Mouse (Mus musculus) urinary bladder, postnatal 36 days (tissue): Measurements from ENCODE around the gene Tex9.
"Not testable (repeated sequence)": the region's sequence is repeated elsewhere in the genome, so short reads cannot be mapped to it uniquely, and the experiment has no call there.

Experiments
- DNase-seq, 2 experiments: peaks; one replicate each; pipeline ENCODE4 v3.0.0; 2022; ENCODE audit warnings: low spot score in 2 of 2, mixed read lengths in 1 of 2

Gene Tex9

DNA sequence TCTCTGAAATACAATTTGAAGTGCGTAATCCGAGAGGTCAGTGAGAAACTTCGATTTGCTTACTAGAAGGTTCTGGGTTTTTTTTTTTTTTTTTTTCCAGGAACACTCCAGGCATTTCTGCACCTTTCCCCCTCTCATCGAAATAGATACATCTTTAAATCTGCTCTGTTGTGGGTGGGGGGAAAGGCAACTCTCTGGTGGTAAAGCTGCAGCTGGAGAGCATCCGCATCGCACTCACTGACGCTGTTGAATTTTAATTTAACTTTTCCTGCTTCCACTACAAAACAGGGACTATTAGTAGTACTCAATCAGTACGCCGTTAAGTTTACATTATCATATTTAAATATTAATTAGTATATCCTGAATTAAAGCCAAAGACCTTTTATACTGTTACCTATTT lies 53.3 kb downstream of the Tex9 start:
- DNase-seq: no peak

GRCm38 (mm10) chr9:72437822-72438701 lies 54.0 kb downstream of the Tex9 start, which contains the start of gene Mns1:
Gene Mns1 (plus strand): TSS chr9:72438011.
- DNase-seq: peak; percentile 89 to 94

DNA sequence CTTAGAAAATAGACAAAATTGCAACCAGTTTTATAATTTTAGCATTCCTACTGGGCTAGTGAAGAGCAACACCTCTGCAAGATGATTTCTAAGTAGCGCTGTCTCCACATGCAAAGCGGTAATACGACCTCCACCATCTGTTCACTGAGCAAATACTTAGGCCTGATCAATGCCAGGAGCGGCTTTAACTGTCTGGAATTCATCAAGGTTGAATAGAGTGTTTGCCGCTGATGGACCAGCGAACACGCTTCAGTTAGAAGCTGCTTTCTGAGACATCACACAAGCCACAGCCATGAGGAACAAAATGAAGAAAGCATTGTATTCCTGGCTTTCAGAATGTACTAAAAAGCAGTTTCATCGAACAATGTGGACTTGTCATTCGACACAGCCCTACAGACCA lies 57.1 kb downstream of the Tex9 start:
- DNase-seq: no peak

DNA sequence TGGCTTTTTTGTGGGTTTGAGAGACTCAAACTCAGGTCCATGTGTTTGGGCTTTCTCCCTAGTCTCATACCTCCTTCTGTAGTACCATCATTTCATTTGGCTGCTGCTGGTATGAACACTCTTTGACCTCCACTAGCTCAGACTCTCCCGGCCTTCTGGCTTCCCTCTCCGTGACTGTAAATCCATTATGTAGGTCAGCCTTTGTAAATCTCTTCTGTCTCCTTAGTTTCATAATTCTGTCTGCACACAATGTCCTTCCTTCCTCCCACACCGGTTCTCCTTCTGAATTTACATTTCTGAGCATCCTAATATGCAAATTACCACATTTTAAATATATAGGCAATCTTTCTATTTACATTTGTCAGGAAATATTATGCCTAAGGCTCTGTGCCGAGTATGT lies 64.2 kb downstream of the Tex9 start:
- no peak for DNase-seq

DNA sequence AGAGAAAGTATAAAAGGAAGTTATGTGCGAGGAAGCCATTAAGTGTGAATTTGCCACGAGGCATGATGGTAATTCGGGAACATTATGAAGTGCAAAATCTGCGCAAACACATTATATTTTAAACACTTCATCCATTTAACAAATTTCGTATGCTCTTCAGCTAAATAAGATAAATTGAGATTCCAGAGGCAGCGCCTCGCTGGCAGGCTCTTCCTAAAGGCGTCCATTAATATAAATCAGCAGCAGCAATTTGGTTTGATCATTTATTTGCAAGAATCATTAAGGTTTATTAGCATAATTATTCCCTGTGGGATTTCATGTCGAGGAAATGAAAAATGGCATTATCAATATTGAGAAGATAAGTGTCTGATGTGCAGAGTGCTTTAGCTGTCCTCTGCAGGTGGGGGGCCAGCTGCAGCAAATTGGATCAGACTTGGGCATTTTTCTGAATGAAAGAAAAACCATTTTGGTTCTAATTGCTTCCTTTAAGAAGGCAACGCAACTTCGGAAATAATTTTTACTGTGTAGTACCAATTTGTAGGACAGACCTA lies 66.6 kb downstream of the Tex9 start:
- DNase-seq: no peak

GRCm38 (mm10) chr9:72422753-72423152 lies 69.3 kb downstream of the Tex9 start:
- no peak for DNase-seq

- DNase-seq: peak in 1 of 2 experiments; percentile 3
Measured at GRCm38 (mm10) chr9:72422284-72422683, 69.7 kb downstream of the Tex9 start.

DNA sequence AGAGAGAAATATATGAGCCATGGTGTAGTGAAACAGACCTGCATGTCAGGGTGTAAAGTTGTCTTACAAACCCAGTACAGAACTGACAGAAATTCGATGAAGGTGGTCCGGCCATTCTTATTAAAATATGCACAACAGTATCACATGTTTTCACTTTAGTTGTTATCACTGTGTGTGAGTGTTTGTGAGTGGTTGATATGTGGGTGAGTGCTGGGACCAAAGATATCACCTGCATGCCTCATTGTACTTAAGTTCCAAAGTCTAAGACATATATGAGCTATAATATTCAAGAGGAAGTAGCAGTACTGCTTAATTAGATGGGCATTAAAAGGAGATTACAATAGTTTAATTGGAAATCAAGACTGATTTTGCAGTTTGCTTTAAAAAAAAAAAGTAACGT lies 71.5 kb downstream of the Tex9 start:
- DNase-seq: no peak

DNA sequence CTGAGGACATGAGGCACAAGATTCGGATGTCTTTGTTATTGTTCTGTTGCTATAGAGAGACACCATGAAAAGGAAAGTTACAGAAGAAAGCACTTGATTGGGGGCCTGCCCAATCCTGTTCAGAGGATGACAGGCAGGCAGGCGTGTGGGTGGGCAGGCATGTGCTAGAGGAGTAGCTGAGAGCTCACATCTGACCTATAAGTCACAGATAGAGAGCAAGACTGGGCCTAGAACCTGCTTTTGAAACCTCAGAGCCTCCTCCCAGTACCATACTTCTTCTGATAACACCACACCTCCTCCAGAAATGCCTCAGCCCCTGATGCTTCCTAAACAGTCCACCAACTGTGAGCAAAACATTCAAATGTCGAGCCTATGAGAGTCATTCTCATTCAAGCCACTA lies 73.6 kb downstream of the Tex9 start:
- no peak for DNase-seq

GRCm38 (mm10) chr9:72411746-72412145 lies 80.3 kb downstream of the Tex9 start:
- no peak for DNase-seq

GRCm38 (mm10) chr9:72409381-72410225 lies 82.4 kb downstream of the Tex9 start:
- no peak for DNase-seq

DNA sequence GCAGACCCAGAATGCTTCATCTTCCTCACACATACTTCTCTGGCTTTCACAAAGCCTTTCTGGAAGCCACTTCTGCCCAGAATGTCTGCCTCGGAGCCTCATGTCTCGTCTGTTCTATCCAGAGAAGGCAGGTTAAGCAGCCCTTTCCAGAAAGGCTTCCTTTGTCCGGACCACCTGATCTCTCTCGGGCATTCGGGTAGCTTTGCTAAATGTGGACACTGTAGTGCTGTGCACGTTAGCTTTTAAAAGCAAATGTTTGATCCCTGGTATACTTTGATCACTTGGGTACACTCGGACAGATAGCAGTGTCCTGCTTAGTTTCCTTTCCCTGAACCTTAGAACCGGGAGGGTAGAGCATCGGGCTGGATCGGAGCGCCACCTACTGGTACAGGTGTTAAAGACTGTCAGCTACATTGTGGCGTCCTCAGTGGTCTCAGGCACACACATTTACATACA lies 83.9 kb downstream of the Tex9 start:
- peak; percentile 62 to 71 for DNase-seq

GRCm38 (mm10) chr9:72405882-72406638 lies 86.0 kb downstream of the Tex9 start:
- DNase-seq: no peak

GRCm38 (mm10) chr9:72404934-72405333 lies 87.1 kb downstream of the Tex9 start:
- DNase-seq: no peak

DNA sequence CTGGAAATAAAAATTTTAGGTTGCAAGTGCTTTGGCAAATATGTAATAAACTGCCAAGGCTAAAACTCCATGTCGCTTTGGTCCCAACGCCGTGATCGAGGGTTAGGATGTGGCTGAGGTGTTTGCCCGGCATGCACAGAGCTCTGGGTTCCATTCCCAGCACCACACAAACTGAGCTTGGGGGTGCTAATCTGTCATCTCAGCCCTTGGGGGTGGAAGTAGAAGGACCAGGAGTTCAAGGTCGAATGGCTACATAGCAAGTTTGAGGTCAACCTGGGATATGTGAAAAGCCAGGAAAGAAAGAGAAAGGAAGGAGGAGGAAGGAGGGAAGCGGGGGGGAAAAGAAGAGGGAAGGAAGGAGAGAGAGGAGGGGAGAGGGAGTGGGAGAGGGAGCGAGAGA lies 87.6 kb downstream of the Tex9 start:
- no peak for DNase-seq

- DNase-seq: no peak
Measured at GRCm38 (mm10) chr9:72403421-72403820, 88.6 kb downstream of the Tex9 start.

DNA sequence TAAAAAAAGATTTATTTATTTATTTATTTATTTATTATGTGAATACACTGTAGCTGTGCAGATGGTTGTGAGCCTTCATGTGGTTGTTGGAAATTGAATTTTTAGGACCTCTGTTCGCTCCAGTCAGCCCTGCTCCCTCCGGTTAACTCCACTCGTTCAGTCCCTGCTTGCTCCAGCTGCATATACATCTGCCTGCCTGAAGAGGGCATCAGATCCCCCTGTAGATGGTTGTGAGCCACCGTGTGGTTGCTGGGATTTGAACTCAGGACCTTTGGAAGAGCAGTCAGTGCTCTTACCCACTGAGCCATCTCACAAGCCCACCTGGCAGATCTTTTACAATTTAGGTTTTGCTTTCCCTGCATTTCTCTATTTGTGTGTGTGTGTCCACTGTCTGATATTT lies 90.2 kb downstream of the Tex9 start:
- not testable (repeated sequence) for DNase-seq
